Mouse (Mus musculus) T-helper 2 cell (primary cell): ENCODE measurements around the gene Tbx20.

ENCODE experiments used
- in situ Hi-C: fragments of 300-600 bp; cut with MboI, MseI; formaldehyde crosslinking; loops from one replicate; pipeline ENCODE4 v1.15.1; 2025; ENCODE audit warnings: high pct_unique_total_duplicates

Gene Tbx20

GRCm38 (mm10) chr9:24770149-24770940 is 3.8 kb downstream of the Tbx20 start:
- in situ Hi-C loops = loop anchor here (10.0 kb wide), 1 partner anchor 604 kb away; no protein-coding TSS in a partner anchor

DNA sequence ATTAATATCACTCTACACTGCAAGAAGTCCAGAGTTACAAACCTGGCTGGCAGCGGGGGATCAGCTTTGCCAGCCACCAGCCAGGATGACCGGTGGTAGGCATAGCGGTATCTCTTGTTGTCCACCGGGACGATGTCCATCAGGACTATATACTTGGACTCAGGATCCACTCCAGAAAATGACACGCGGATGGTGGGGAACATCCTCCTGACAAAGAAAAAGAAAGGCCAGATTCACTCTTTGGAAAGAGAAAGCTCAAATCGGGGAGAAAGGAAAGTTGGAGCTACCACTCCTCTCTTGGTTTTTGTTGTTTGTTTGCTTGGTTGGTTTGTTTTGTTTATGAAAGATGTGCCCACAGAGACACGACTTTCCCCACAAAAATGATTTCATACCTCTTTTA is 4.5 kb downstream of the Tbx20 start:
- in situ Hi-C loops = loop anchor here (10.0 kb wide), 1 partner anchor 605 kb away; no protein-coding TSS in a partner anchor

- in situ Hi-C loops = no loop called here
These were observed 7.0 kb downstream of the Tbx20 start for GRCm38 (mm10) chr9:24767056-24767455.

DNA sequence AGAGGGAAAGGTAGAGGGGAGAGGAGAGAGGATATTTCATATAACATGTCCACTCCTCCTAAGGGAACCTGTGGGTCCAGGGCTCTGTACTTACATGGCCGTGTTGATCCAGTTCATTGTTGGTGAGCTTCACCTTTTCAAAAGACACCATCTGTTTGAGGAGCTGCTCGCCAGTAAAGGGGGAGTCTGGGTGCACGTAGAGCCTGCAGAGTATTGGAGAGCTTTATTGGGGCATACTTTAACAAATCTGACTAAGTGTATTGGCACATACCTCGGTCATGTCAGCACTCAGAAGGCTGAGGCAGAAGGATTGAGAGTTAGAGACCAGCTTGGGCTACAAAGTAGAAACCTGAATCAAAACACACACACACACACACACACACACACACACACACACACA is 8.5 kb downstream of the Tbx20 start:
- in situ Hi-C loops = no loop called here

- in situ Hi-C loops = no loop called here
These were observed 13.6 kb downstream of the Tbx20 start for GRCm38 (mm10) chr9:24760461-24760860.

DNA sequence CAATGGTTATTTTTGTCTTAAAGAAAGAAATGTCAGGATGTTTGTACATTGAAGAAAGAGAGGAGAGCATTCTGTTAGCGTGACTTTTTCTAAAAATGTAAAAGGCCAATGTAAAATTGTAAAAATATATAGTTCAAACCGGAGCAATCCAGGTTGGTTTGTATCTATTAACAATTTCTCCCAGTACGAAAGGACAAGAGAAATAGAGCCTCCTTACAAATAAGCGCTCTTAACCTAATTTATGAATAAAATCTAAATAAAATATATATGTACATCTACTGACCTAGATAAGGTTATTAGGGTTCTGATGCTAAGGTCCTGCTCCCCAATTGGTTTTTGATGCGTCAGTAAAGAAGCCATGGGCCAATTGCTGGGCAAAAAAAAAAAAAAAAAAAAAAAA is 29.1 kb downstream of the Tbx20 start:
- in situ Hi-C loops = no loop called here

DNA sequence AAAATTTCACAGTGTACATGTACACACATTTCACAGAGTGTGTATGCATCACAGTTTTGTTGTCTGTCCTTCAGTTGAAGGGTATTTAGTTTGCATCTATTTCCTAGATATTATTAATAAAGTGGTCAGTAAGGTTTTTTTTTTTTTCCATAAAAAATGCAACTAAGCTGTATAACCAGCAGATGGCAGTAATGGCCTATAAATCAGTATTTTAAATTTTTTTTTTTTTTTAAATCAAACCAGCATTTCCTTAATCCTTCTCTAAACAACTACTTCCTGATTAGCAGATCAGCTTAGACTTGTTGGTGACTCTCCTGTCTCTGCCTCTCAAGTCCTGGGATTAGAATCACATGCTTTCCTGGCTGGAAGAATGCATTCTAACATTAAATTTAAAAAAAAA is 72.9 kb downstream of the Tbx20 start:
- in situ Hi-C loops = loop anchor here (10.0 kb wide), 1 partner anchor 334 kb away; no protein-coding TSS in a partner anchor

GRCm38 (mm10) chr9:24696405-24696778 is 77.7 kb downstream of the Tbx20 start:
- in situ Hi-C loops = loop anchor here (25.0 kb wide), 1 partner anchor 641 kb away; no protein-coding TSS in a partner anchor

DNA sequence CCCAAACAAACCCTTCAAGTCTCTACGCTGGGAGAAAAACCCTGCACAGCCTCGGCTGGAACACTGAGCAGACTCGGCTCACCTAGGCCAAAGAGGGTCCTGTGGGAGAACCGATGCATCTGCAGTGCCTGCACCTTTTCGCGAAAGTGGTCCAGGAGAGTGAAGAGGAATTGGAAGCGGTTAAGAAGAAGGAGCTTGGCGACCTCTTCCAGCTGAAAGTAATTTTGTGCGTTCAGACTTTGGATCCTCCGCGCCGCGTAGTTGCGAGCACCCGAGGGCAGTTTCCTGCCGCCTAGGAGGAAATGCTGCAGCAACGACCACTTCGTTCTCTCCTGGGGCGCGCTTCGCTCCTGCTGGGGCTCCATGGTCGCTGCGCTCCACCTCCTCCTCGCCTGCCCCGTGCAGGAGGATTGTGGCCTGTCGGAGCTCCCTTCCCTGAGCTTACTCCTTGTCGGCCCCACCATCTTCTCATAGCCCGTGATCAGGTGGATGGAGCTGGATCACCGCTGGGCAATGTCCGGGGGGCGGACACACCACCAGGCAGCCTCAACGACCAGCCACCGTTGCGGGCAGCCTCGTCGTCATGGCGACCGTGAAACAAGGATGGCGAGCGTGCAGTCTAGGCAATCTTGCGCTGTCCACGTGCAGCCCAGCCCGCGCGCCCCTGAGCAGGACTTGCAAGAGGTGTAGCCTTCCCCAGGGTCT is 78.3 kb downstream of the Tbx20 start, which contains the start of gene Dpy19l2:
Dpy19l2 (minus strand) TSS at position 594 of the 705 bp plus-strand sequence.
- in situ Hi-C loops = loop anchor here (25.0 kb wide), 1 partner anchor 641 kb away; no protein-coding TSS in a partner anchor
